Mouse (Mus musculus): ENCODE results near the gene Cdh13.

DNA sequence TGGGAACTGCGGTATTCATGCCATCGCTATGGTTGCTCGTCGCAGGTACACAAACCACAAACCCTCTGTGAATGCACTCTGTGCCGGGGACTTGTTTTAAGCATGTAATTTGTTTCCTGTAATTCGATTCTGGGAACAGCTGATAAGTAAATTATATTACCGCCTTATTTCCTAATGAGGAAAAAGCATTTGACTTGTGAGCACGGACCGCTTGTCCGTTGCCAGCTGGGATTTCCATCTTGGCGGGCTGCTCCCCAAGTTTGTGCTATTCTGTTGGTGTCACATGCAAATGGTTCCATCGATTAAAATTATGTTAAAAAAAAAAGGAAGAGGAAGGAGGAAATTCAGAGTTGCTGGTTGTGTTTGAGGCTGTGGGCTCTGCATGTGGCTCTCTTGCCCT lies 569.3 kb downstream of the Cdh13 start:
- TF ChIP-seq CTCF (IDR thresholded peaks at IDR 0.05; ENCODE audit: insufficient read depth, low read length) (no peak), POLR2A (IDR thresholded peaks at IDR 0.05; ENCODE audit: borderline replicate concordance, extremely low read depth, low read depth, low read length) (no peak)
